Mouse (Mus musculus) Patski (cell line): ENCODE measurements around the gene Rtn1. TPM values are rescaled to one million over a fixed set of nuclear protein-coding genes. Genes with fewer than 3 reads are reported as not detected.

Source experiments
- ATAC-seq: fragments of 100-300 bp; one replicate; pipeline ENCODE4 v1.8.0; 2021
- CTCF ChIA-PET: fragments of 350-600 bp; sonication (Branson Sonifier 250); formaldehyde crosslinking; loops from one replicate; lab custom pipeline; 2022; ENCODE audit warnings: inconsistent platforms; lab: Charles Lee
- POLR2A ChIA-PET: fragments of 350-600 bp; sonication (Branson Sonifier 250); formaldehyde crosslinking; loops from one replicate; lab custom pipeline; 2022; ENCODE audit warnings: antibody characterized with exemption, inconsistent platforms; lab: Charles Lee
- DNase-seq: peaks from one replicate; pipeline ENCODE4 v3.0.0-alpha.2; 2011; ENCODE audit warnings: low read depth, low spot score
- H3K27me3 ChIP-seq: fragments of 371-371 bp; one replicate; pipeline ENCODE4 v1.5.1; 2021
- CTCF ChIP-seq: fragments of 100-300 bp; IDR thresholded peaks from one replicate; pipeline ENCODE4 v1.5.1; 2021
- in situ Hi-C: fragments of 300-500 bp; cut with MboI; formaldehyde crosslinking; loops from 3 replicates; pipeline ENCODE4 v1.11.1; 2018; ENCODE audit warnings: low pct_unique_long_range_greater_than_20kb, mixed read lengths
- polyA plus RNA-seq: library from polyadenylated mRNA; unstranded; gene quantifications from one replicate; pipeline ENCODE4 v1.2.3, GENCODE M21; 2021

Rtn1 gene
- polyA plus RNA-seq, 1 experiment from 2014 or later, result 15.0 TPM

DNA sequence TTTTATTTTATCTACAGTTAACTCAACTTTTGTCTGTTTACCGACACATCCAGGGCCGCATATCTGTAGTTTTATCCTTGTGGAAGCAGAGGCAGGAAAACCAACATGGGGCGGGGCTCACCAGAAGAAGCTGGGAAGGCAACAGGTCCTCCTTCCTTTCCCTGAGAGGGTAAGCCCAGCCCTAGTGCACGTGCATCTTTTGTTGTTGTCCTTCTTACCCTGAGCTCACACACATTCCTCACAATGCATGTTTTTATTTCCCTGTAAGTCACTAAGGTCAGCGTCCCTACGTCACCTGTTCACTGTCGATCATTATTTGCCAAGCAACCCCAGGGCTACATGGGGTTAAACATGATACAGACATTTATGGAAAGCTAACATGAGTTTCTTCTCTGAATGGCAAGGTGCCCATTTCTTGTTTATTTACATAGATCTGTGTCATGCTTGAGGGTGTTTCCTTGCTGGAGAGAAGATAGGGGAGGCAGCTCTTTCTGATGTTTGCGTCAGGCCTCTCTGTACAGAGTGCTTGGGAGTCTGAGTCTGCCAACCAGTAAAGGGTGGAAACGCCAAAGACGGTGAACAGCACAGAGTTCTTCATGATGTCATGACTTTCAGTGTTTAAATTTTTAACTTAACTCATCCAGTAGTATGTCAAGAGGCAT lies 84.5 kb downstream of the Rtn1 start:
- H3K27me3 ChIP-seq, result no peaks in the 10 kb centered on the region
- in situ Hi-C loops, result no loop called here
- ChIA-PET CTCF (no interaction called here), POLR2A (interaction anchor here (0.5 kb wide), 1 partner anchor 78 kb away, joined by 4 read pairs; no protein-coding TSS in a partner anchor)
- DNase-seq (no peak), ATAC-seq (no peak)
- TF ChIP-seq CTCF, result no peak

DNA sequence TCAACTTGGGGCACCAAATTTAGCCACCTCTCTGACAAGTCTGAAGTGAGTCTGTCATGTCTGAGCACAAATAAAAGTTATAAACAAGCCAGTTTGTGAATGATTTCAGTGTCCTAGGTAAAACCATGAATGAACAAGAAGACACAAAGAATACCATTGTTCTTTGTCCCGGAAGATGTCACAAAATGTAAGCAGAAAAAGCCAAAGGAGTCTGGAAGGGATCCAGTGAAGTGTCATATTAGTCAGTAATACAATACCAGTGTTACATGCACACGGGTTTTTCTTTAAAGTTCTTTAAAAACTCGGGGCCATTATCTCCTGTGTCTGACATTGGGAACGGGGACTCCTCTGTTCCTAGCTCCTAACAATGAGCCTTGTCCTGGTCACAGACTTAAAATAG lies 85.1 kb downstream of the Rtn1 start:
- in situ Hi-C loops, result no loop called here
- no peaks in the 10 kb centered on the region for H3K27me3 ChIP-seq
- DNase-seq (no peak), ATAC-seq (no peak)
- POLR2A ChIA-PET, result no interaction called here
- TF ChIP-seq CTCF, result no peak
- CTCF ChIA-PET, result no interaction called here

- POLR2A ChIA-PET, result no interaction called here
- DNase-seq, result no peak
- no peak for TF ChIP-seq CTCF
- in situ Hi-C loops, result no loop called here
- CTCF ChIA-PET, result no interaction called here
- no peaks in the 10 kb centered on the region for H3K27me3 ChIP-seq
- ATAC-seq, result no peak
These were observed 93.0 kb downstream of the Rtn1 start for GRCm38 (mm10) chr12:72315732-72316465.

- CTCF ChIA-PET, result no interaction called here
- TF ChIP-seq CTCF, result no peak
- in situ Hi-C loops, result no loop called here
- no peak for DNase-seq
- H3K27me3 ChIP-seq, result no peaks in the 10 kb centered on the region
- ATAC-seq, result no peak
- POLR2A ChIA-PET, result no interaction called here
These were observed 98.0 kb downstream of the Rtn1 start for GRCm38 (mm10) chr12:72310818-72311217.

DNA sequence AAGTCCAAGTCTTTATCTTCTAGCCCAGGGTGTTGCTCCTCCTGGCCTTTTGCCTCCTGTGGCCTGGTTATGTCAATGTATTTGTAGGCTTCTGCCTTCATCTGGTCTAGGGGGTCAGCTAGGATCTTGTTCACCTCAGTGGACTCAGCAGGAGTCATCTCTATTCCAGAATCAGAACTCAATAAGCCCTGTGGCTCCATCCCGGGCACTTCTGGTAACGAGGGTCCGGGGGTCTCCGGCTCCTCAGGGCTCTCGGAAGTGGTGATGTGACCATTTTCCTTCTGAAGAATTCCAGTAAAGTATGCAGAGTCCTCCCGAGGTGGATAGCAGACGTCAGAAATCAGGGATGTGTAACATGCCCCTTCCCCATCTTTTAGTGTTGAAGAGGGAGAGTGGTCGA lies 100.3 kb downstream of the Rtn1 start:
- in situ Hi-C loops, result no loop called here
- ATAC-seq (no peak), DNase-seq (no peak)
- POLR2A ChIA-PET, result no interaction called here
- no peak for TF ChIP-seq CTCF
- no peaks in the 10 kb centered on the region for H3K27me3 ChIP-seq
- CTCF ChIA-PET, result no interaction called here

DNA sequence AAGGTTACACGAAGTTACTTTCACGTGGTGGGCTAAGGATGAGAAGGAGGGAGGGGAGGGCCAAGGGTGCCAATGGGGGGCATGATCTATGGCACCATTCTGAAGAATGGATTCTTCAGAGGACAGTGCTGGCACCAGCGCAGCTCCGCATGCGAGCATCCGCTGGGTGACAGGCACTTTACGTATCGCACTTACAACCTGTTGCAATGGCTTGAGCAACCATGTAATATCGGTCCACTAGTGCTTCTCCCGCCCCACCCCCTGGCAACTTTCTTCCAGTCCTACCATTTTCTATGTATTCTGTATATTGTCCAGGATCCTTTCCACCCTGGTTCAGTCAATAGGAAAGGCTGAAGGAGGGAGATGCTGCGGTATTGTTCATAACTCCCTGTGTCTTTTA lies 102.6 kb downstream of the Rtn1 start:
- ChIA-PET POLR2A (no interaction called here), CTCF (no interaction called here)
- DNase-seq, result no peak
- TF ChIP-seq CTCF, result no peak
- ATAC-seq, result no peak
- no peaks in the 10 kb centered on the region for H3K27me3 ChIP-seq
- in situ Hi-C loops, result no loop called here

DNA sequence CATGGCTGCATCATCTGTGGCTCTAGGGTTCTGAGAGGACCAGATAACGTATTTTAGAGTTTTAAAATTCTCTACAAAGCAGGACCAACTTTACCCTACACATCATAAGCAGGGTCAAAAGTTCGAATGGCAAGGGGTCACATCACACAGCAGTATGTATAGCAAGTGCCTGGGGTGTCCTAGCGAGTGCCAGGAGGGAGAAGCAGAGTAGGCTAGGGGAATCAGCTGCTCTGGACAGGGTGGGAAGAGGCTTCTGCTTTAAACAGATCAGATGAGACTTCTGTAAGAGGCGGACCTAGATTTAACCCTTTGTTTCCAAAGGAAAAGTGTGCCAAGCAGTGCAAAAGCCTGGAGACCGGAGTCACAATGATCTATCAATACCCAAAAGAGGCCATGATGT lies 103.4 kb downstream of the Rtn1 start:
- ATAC-seq, result no peak
- no peak for DNase-seq
- no peak for TF ChIP-seq CTCF
- ChIA-PET POLR2A (no interaction called here), CTCF (no interaction called here)
- in situ Hi-C loops, result no loop called here
- H3K27me3 ChIP-seq, result no peaks in the 10 kb centered on the region

GRCm38 (mm10) chr12:72304985-72305384 lies 103.9 kb downstream of the Rtn1 start:
- ATAC-seq (no peak), DNase-seq (no peak)
- no peak for TF ChIP-seq CTCF
- CTCF ChIA-PET, result no interaction called here
- in situ Hi-C loops, result no loop called here
- POLR2A ChIA-PET, result no interaction called here
- no peaks in the 10 kb centered on the region for H3K27me3 ChIP-seq

DNA sequence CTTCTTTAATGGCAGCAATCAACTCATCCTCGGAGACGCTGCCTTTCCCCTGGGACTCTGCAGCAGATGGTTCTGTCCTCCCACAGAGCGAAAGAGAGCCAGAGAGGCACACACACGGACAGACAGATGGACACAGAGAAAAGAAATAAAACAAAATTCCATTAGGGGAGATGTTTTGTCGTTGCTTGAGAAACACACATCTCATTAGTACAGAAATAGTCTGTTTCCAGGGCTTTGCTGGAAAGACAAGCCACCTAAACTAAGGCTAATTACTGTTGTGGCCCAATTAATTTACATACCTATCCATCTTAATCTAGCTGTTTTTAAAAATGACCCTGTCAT lies 104.5 kb downstream of the Rtn1 start:
- ATAC-seq (no peak), DNase-seq (no peak)
- TF ChIP-seq CTCF, result no peak
- ChIA-PET POLR2A (no interaction called here), CTCF (no interaction called here)
- in situ Hi-C loops, result no loop called here
- H3K27me3 ChIP-seq, result no peaks in the 10 kb centered on the region

- ChIA-PET CTCF (interaction anchor here (1.2 kb wide), 1 partner anchor 124 kb away, joined by 3 read pairs; no protein-coding TSS in a partner anchor), POLR2A (no interaction called here)
- TF ChIP-seq CTCF, result no peak
- no peak for ATAC-seq
- in situ Hi-C loops, result no loop called here
- no peaks in the 10 kb centered on the region for H3K27me3 ChIP-seq
- no peak for DNase-seq
These were observed 105.1 kb downstream of the Rtn1 start for GRCm38 (mm10) chr12:72303624-72304346.

DNA sequence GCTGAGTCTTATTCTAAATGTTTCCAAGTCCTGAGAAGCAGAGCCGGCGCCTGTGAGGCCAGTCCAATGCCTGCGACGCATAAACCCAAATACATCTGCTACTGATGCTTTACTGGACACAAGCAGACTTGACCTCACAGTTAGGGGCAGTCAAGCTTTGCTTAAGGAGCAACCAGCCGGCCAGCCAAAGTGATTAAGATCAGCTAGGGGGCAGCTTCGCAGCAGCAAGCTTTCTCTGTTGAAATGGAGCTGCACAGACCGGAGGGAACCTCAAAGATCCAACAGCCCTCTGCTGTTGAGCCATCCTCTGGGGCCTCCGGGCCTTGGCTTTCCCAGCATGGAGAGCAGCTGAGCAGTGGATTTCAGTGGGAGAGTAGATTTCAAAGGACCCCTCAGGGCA lies 107.4 kb downstream of the Rtn1 start:
- no peaks in the 10 kb centered on the region for H3K27me3 ChIP-seq
- ATAC-seq, result peak; percentile 52
- POLR2A ChIA-PET, result no interaction called here
- CTCF ChIA-PET, result interaction anchor here (1.0 to 1.5 kb wide), 4 partner anchors 9 to 160 kb away, joined by 3 to 6 read pairs (median 3); no protein-coding TSS in a partner anchor
- no peak for TF ChIP-seq CTCF
- in situ Hi-C loops, result no loop called here
- no peak for DNase-seq
